Mouse (Mus musculus) limb, embryonic 14.5 days (tissue): ENCODE data around the gene Adgra1. TPM values are rescaled to one million over a fixed set of nuclear protein-coding genes. Genes with fewer than 3 reads are reported as not detected.

ENCODE experiments used
- ATAC-seq: fragments of 200-750 bp; cut with Nextera tagmentation; 2 replicates; pipeline ENCODE4 v1.8.0; 2017; ENCODE audit warnings: low read depth, moderate number of reproducible peaks, moderate TSS enrichment; ENCODE audit not compliant: low FRiP score
- DNase-seq: peaks from one replicate; pipeline ENCODE4 v3.0.0-alpha.2; 2015; ENCODE audit warnings: low spot score
- H3K27ac ChIP-seq: fragments of 300-500 bp; sonication (generic); replicated peaks from 2 replicates; pipeline ENCODE4 v1.5.1; 2014; ENCODE audit warnings: low read depth, mild to moderate bottlenecking, low read length, moderate library complexity, mixed read lengths
- H3K27me3 ChIP-seq: fragments of 300-500 bp; sonication (generic); 2 replicates; pipeline ENCODE4 v1.6.1; 2014; ENCODE audit warnings: low read length, mixed read lengths; ENCODE audit not compliant: control insufficient read depth, insufficient read depth
- H3K36me3 ChIP-seq: fragments of 300-500 bp; sonication (generic); 2 replicates; pipeline ENCODE4 v1.6.1; 2014; ENCODE audit warnings: mild to moderate bottlenecking, low read length, moderate library complexity, mixed read lengths; ENCODE audit not compliant: control insufficient read depth, insufficient read depth
- H3K4me1 ChIP-seq: fragments of 300-500 bp; sonication (generic); 2 replicates; pipeline ENCODE4 v1.6.1; 2014; ENCODE audit warnings: antibody characterized with exemption, low read length, mixed read lengths; ENCODE audit not compliant: control insufficient read depth, insufficient read depth
- H3K4me2 ChIP-seq: fragments of 300-500 bp; sonication (generic); replicated peaks from 2 replicates; pipeline ENCODE4 v1.6.1; 2014; ENCODE audit warnings: low read depth, mild to moderate bottlenecking, low read length, moderate library complexity; ENCODE audit not compliant: severe bottlenecking
- H3K4me3 ChIP-seq: fragments of 300-500 bp; sonication (generic); replicated peaks from 2 replicates; pipeline ENCODE4 v1.5.1; 2014; ENCODE audit warnings: low read length
- H3K9ac ChIP-seq: fragments of 300-500 bp; sonication (generic); 2 replicates; pipeline ENCODE4 v1.6.1; 2014; ENCODE audit warnings: mild to moderate bottlenecking, low read depth, low read length, moderate library complexity; ENCODE audit not compliant: severe bottlenecking
- H3K9me3 ChIP-seq: fragments of 300-500 bp; sonication (generic); 2 replicates; pipeline ENCODE4 v1.6.1; 2016; ENCODE audit warnings: low read length; ENCODE audit not compliant: control insufficient read depth
- POLR2A ChIP-seq: fragments of 200-500 bp; IDR thresholded peaks from 2 replicates; pipeline ENCODE4 v1.8.0; 2012; ENCODE audit warnings: inconsistent platforms, mild to moderate bottlenecking, moderate library complexity, borderline replicate concordance; ENCODE audit not compliant: insufficient read depth, insufficient read length; ENCODE audit errors: extremely low read depth
- WGBS: fragments of 180-500 bp; shearing (Covaris S2); extraction: QIAGEN DNeasy Blood & Tissue Kit; methylation state at CpG from one replicate; pipeline ENCODE4 v1.1.7; 2014; 5-methylcytosine and 5-hydroxymethylcytosine counted together
- polyA plus RNA-seq, 2 experiments: library from polyadenylated mRNA; depleted of rRNA in 1 of 2; stranded (reverse) in 1 of 2; unstranded in 1 of 2; fragments of >200 nt; fragmentation: Nextera tagmentation in 1 of 2; extraction: Ambion mirVana in 1 of 2; gene quantifications; 2 replicates each; pipeline versions ENCODE4 v1.2.1 to v1.2.3; 2012 to 2014

The Adgra1 gene
- polyA plus RNA-seq, 2 experiments = 0.16 to 0.40 TPM

DNA sequence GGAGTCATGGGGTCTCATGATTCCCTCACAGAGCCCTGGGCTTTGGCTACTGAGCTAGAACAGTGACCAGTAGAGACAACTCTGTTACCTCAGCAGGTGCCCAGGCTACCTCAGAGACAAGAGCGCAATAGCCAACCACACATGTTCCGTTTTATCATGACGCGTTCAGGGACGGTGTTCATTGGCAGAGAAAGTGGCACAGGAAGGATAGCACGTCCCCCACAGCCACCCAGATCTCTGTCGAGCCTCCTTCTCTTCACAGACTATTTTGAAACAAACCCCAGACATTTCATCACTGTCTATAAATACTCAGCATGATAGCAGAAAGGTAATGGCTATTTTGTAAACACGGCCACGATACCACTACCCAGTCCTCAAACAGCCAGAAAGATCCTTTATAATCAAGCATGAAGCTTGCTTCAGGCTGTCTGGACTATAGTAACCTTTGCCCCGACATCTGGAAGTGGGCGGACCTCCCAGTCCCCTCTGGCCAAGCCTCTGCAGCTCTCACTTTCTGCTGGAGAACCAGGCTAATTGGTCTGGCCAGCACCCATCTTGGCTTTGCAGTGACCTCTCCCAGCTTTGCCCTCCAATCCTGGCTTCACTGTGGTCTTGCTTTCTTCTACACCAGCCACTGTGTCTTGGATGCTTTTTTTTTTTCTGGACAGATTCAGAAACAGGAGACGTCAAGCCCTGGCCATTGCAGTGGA, 11.5 kb upstream of the Adgra1 start:
- no peak for ATAC-seq
- DNase-seq = no peak
- Histone ChIP-seq H3K9me3 (no peaks in the 10 kb centered on the region), H3K9ac (no peak overlapping the region), H3K27me3 (no peaks in the 10 kb centered on the region), H3K4me3 (no peak overlapping the region), H3K4me1 (no peaks in the 10 kb centered on the region), H3K36me3 (no peaks in the 10 kb centered on the region), H3K4me2 (no peak overlapping the region), H3K27ac (no peak overlapping the region)
- TF ChIP-seq POLR2A = no peak
- 53% methylated on average over 12 of the region's 12 CpGs for WGBS

DNA sequence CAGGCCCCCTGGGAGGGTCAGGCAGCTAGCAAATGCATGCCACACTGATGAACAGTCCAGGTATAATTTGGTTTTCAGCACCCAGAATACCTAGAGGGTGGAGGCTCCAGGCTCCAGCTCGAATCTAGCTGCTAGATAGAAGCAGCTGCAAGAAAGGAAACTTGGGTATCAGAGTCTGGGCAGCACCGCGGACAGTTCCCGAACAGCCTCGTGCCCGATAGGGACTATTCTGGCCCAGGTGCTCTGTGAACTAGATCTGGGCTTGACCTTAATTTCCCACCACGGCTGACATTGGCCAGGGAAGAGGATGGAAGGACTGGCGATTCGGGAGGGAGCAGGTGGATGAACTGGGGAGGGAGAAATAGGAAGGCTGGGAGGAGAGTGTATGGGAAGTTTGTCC, 6.3 kb upstream of the Adgra1 start:
- H3K9ac ChIP-seq = no peak overlapping the region
- TF ChIP-seq POLR2A = no peak
- H3K27me3 ChIP-seq = peaks cover under 1% of the 10 kb centered on the region; the same call in 1 of the 2 replicates
- WGBS = 13% methylated on average over 9 of the region's 9 CpGs
- no peaks in the 10 kb centered on the region for H3K9me3 ChIP-seq
- no peak overlapping the region for H3K27ac ChIP-seq
- no peaks in the 10 kb centered on the region for H3K4me1 ChIP-seq
- H3K36me3 ChIP-seq = no peaks in the 10 kb centered on the region
- DNase-seq (peak; percentile 53), ATAC-seq (no peak)
- no peak overlapping the region for H3K4me3 ChIP-seq
- no peak overlapping the region for H3K4me2 ChIP-seq

DNA sequence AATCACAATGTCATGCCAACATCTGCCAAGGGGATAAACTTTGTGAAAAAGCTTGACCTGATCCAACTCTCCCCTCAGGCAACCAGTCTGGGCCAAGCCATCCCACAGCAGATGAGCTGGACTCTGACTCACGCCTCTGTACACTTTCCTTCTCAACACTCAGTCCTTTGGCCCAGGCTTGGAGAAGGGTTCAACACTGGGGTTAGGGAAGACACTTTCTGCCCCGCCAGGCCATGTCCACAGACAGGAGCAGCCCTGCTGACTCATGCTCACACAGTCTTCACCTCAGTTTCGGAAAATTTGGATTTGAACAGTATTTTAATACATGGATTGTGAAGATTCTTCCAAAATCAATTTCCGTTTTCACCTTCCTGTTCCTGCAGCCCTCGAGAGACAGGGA, 442 bp upstream of the Adgra1 start:
- Histone ChIP-seq H3K27ac (no peak overlapping the region), H3K9ac (no peak overlapping the region), H3K9me3 (no peaks in the 10 kb centered on the region), H3K27me3 (peaks cover 31% of the 10 kb centered on the region; the same call in 1 of the 2 replicates), H3K4me1 (peaks cover 7% of the 10 kb centered on the region; the same call in 1 of the 2 replicates), H3K36me3 (no peaks in the 10 kb centered on the region), H3K4me3 (no peak overlapping the region; the same call in 1 of the 2 replicates), H3K4me2 (peak overlapping the region; percentile 44)
- no peak for DNase-seq
- 36% methylated on average over 5 of the region's 5 CpGs for WGBS
- TF ChIP-seq POLR2A = no peak
- ATAC-seq = no peak

DNA sequence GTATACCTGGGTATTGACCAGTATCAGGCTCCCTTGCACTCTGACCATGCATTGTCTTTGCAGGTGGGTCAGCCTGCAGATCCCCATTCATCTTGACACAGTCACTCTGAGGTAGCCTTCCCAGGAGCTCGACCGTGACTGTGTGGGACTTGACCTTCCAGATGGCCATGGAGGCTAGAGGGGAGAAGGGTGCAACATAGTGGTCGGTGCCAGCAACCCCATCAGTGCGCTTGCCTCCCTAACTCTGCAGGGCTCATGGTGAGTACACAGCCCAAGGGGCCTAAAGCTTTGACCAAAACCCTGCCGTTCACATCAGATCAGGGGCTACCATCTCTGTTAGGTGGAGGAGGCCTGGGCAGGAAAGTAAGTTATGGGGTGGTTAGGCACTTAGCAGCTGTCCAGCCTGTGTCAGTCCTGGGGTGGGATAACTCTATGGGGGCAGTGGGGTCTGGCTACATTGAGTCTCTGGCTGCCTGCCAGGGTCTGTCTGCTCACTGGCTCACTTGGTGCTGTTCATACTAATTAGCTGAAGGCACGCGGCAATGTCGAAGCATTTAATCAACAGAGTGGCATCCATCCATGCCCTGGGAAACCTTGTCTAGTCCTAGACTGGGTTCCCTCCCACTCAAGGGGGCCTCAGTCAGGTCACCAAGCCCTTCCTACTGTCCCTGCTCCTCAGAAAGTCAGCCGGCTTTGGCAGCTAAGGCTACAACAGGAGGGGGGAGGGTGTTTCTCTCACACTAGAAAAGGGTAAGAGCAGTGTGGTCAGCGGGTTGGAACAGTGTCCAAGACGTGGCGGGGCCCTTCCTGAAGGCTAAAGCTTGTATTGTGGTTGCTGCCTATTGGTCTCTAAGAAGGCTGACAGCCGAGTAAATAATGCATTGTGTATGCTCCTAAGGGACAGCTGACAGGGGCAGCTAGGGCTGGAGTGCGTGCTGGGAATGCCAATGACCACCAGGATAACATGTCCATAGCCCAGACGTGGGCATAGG, 1.5 kb downstream of the Adgra1 start:
- no peak for TF ChIP-seq POLR2A
- H3K9ac ChIP-seq = no peak overlapping the region
- no peaks in the 10 kb centered on the region for H3K9me3 ChIP-seq
- H3K36me3 ChIP-seq = no peaks in the 10 kb centered on the region
- ATAC-seq (no peak), DNase-seq (no peak)
- WGBS = 71% methylated on average over 15 of the region's 15 CpGs
- H3K4me3 ChIP-seq = no peak overlapping the region
- H3K27me3 ChIP-seq = peaks cover 31% of the 10 kb centered on the region; the same call in 1 of the 2 replicates
- peaks cover 7% of the 10 kb centered on the region; the same call in 1 of the 2 replicates for H3K4me1 ChIP-seq
- no peak overlapping the region for H3K27ac ChIP-seq
- no peak overlapping the region for H3K4me2 ChIP-seq

DNA sequence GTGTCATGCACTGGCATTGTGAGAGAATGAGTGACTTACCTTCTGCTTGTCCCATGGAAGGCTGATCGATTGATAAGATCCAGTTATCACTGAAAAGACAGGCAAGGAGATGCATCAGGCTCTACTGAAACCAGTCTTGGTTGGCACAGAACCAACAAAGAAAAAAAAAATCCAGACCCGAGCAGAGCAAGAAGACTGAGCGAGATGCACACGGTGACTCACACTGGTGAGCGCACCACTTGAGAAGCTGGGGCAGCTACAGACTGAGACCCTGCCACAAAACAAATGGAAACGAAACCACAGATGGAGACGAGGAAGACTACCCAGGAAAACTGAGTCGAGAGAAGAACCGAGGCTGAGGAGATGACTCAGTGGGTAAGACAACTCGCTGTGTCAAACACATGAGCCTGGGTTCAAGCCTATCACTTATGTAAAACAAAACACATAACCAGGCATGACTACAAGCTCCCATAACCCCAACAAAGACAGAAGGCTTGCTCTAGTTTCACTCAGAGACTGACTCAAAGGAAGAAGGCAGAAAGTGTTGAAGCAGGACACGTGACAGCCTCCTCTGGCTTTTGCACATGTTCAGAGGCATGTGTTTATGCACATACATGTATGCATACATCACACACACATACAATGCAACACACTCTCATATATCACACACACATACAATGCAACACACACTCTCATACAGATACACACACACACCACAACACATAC, 6.6 kb downstream of the Adgra1 start:
- no peak overlapping the region for H3K4me3 ChIP-seq
- no peaks in the 10 kb centered on the region for H3K36me3 ChIP-seq
- no peak overlapping the region for H3K4me2 ChIP-seq
- no peak for DNase-seq
- H3K9me3 ChIP-seq = no peaks in the 10 kb centered on the region
- 0 out of 2 replicates have a peak, but pooled peaks cover 1% of the 10 kb centered on the region for H3K27me3 ChIP-seq
- ATAC-seq = no peak
- no peak overlapping the region for H3K27ac ChIP-seq
- H3K9ac ChIP-seq = no peak overlapping the region
- H3K4me1 ChIP-seq = no peaks in the 10 kb centered on the region
- no peak for TF ChIP-seq POLR2A
- 81% methylated on average over 11 of the region's 11 CpGs for WGBS
